Mouse (Mus musculus) liver, embryonic 14.5 days (tissue): ENCODE data around the gene Ankib1.

ENCODE experiments used
- CTCF ChIP-seq: IDR thresholded peaks from 2 replicates; pipeline ENCODE4 v1.5.1; 2016; ENCODE audit warnings: antibody characterized with exemption, low read depth, control low read depth
- EP300 ChIP-seq: IDR thresholded peaks from 2 replicates; pipeline ENCODE4 v1.6.1; 2016; ENCODE audit warnings: antibody characterized with exemption, low read depth

GRCm38 (mm10) chr5:3719371-3719770 is 83.4 kb downstream of the Ankib1 start:
- TF ChIP-seq CTCF, result no peak
- TF ChIP-seq EP300, result no peak
